Mouse (Mus musculus) megakaryocyte, embryonic 14.5 days (primary cell): Measurements from ENCODE around the gene Adamts1.

ENCODE experiments used
- FLI1 ChIP-seq: IDR thresholded peaks from 2 replicates; pipeline ENCODE4 v1.6.1; 2012; ENCODE audit warnings: low read length, inconsistent platforms, mixed read lengths
- GATA1 ChIP-seq: IDR thresholded peaks from 3 replicates; pipeline ENCODE4 v1.6.1; 2012; ENCODE audit warnings: mixed read lengths, low read length, inconsistent platforms, borderline replicate concordance

GRCm38 (mm10) chr16:85801971-85802811 is 722 bp downstream of the Adamts1 start:
- TF ChIP-seq GATA1 (no peak), FLI1 (no peak)
